Mouse (Mus musculus) ES-E14 (cell line): ENCODE results near the gene Tmem108.

ENCODE experiments used
- CHD2 ChIP-seq: IDR thresholded peaks from 2 replicates; pipeline ENCODE4 v1.6.1; 2014; ENCODE audit warnings: mild to moderate bottlenecking, low read depth, low read length, inconsistent platforms
- HCFC1 ChIP-seq: IDR thresholded peaks from 2 replicates; pipeline ENCODE4 v1.6.1; 2012; ENCODE audit warnings: low read length, inconsistent platforms, borderline replicate concordance; ENCODE audit not compliant: insufficient read depth
- MAFK ChIP-seq: IDR thresholded peaks from 2 replicates; pipeline ENCODE4 v1.6.1; 2014; ENCODE audit warnings: mild to moderate bottlenecking, low read depth, low read length, inconsistent platforms; ENCODE audit not compliant: insufficient read depth
- ZC3H11A ChIP-seq: IDR thresholded peaks from 2 replicates; pipeline ENCODE4 v1.6.1; 2012; ENCODE audit warnings: low read depth, mild to moderate bottlenecking, inconsistent platforms, low read length, borderline replicate concordance
- ZNF384 ChIP-seq: IDR thresholded peaks from 2 replicates; pipeline ENCODE4 v1.6.1; 2012; ENCODE audit warnings: low read depth, low read length, inconsistent platforms

DNA sequence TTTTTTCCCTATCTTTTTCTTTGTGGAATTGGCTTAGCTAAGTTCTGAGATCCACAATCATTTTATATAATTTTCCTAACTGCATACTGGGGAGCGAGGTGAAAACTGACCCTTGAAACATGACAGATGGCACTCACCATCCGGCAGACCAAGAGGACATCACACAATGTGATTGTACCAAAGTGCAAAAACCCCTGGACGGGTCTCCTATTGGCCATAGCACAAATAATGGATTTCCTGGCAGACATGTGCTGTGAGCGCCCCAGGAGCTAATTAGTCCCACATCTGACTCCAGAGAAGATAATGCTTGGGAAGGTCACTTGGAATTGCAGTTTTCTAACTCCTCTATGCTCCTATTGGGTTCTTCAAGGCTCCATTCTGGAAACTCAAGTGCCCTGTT is 183.9 kb downstream of the Tmem108 start:
- no peak for TF ChIP-seq CHD2
- TF ChIP-seq MAFK: no peak
- no peak for TF ChIP-seq ZNF384
- TF ChIP-seq ZC3H11A: no peak
- TF ChIP-seq HCFC1: no peak
